Mouse (Mus musculus) ES-Bruce4 (cell line): ENCODE results near the gene A930033H14Rik.

ENCODE experiments used
- CTCF ChIP-seq: IDR thresholded peaks from one replicate; pipeline ENCODE4 v1.8.1; 2011; ENCODE audit warnings: low read depth, low read length
- EP300 ChIP-seq: IDR thresholded peaks from 2 replicates; pipeline ENCODE4 v1.6.1; 2011; ENCODE audit warnings: low read depth, low read length; ENCODE audit not compliant: insufficient read depth
- POLR2A ChIP-seq: IDR thresholded peaks from one replicate; pipeline ENCODE4 v1.8.1; 2011; ENCODE audit warnings: low read length; ENCODE audit not compliant: insufficient read depth

- TF ChIP-seq EP300 (no peak), CTCF (no peak), POLR2A (no peak)
Measured at GRCm38 (mm10) chr10:69238311-69238710, 25.4 kb upstream of the A930033H14Rik start.
